Mouse (Mus musculus): ENCODE data around the gene Pou6f1. TPM values are rescaled to one million over a fixed set of nuclear protein-coding genes. Genes with fewer than 3 reads are reported as not detected.

Pou6f1 gene
- polyA plus RNA-seq, 1 experiment from 2014 or later: 7.4 TPM

DNA sequence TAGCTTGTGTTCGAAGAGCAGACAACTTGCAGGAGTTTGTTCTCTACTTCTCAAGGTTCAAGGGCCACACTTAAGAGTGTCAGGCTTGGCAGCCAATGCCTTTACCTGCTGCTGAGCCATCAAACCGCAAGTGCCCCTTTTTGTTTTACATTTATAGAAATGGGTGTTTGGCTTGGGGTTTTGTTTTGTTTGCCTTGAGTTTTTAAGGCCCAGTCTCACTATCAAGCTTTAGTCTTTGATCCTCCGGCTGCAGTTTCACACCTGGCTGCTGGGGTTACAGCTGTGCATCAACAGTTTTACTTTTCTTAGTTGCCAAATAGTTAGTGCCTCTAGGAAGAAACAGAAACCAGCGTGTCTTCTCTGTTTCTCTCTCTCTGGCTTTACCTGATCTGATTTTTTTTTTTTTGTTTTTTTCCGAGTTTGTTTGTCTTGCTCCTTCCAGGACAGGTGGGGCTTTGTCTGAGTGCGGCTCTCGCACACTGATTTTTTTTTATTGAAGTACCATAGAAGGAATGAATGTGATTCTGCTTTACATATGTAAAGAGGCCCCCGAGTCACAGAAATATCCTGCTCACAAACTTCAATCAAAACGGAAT, 1.4 kb downstream of the Pou6f1 start:
- Histone ChIP-seq H3K4me3 (peak overlapping the region; percentile 76), H3K9me3 (no peaks in the 10 kb centered on the region), H3K36me3 (no peaks in the 10 kb centered on the region), H3K27me3 (peaks cover 15% of the 10 kb centered on the region), H3K4me2 (peak overlapping the region; percentile 97), H3K4me1 (peaks cover 18% of the 10 kb centered on the region), H3K27ac (peak overlapping the region; percentile 38; the same call in 1 of the 2 replicates), H3K9ac (peak overlapping the region; percentile 69; the same call in 1 of the 2 replicates)
- 20% methylated on average over 9 of the region's 9 CpGs for WGBS
- no peak for ATAC-seq (ENCODE audit: insufficient number of reproducible peaks, low FRiP score, low TSS enrichment, low read depth)

DNA sequence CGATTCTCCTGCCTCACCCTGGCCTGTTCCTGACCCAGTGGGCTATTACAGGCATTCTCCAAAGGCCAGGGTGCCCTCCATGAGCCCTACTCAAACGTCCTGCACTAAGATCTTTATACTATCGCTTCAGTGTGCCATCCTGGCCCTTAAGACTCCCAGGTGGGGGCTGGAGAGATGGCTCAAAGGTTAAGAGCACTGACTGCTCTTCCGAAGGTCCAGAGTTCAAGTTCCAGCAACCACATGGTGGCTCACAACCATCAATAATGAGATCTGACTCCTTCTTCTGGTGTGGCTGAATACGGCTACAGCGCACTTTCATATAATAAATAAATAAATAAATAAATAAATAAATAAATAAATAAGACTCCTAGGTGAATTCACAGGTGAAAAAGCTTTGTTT, 7.0 kb downstream of the Pou6f1 start:
- H3K9ac ChIP-seq: no peak overlapping the region
- WGBS: 79% methylated on average over 6 of the region's 6 CpGs
- ATAC-seq (ENCODE audit: insufficient number of reproducible peaks, low FRiP score, low TSS enrichment, low read depth): no peak
- peaks cover 9% of the 10 kb centered on the region; the same call in 1 of the 2 replicates for H3K36me3 ChIP-seq
- no peak overlapping the region for H3K4me3 ChIP-seq
- H3K4me2 ChIP-seq: no peak overlapping the region
- no peaks in the 10 kb centered on the region for H3K4me1 ChIP-seq
- H3K9me3 ChIP-seq: no peaks in the 10 kb centered on the region
- no peaks in the 10 kb centered on the region for H3K27me3 ChIP-seq
- H3K27ac ChIP-seq: no peak overlapping the region

DNA sequence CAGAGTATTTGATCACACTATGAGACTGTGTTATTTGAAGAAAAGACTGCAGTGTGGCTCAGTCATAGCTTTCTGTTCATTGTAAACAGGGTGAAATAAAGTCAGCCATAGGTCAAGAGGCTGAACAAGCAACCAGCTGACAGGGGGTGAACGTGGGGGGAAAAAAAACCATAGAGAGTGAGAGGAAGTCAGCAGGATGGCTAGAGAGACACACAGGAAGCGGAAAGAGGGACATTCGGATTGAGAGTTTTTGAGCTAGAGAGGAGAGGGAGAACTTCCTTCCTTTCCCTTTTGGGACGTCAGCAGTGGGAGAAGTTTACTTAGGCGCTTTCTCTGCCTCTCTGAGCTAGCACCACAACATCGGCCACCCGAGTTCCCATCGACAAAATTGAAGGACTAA, 9.3 kb downstream of the Pou6f1 start:
- 75% methylated on average over 8 of the region's 8 CpGs for WGBS
- Histone ChIP-seq H3K36me3 (peaks cover 29% of the 10 kb centered on the region), H3K9me3 (no peaks in the 10 kb centered on the region), H3K9ac (no peak overlapping the region), H3K4me3 (no peak overlapping the region), H3K4me2 (no peak overlapping the region), H3K27me3 (no peaks in the 10 kb centered on the region), H3K27ac (no peak overlapping the region), H3K4me1 (no peaks in the 10 kb centered on the region)
- no peak for ATAC-seq (ENCODE audit: insufficient number of reproducible peaks, low FRiP score, low TSS enrichment, low read depth)

DNA sequence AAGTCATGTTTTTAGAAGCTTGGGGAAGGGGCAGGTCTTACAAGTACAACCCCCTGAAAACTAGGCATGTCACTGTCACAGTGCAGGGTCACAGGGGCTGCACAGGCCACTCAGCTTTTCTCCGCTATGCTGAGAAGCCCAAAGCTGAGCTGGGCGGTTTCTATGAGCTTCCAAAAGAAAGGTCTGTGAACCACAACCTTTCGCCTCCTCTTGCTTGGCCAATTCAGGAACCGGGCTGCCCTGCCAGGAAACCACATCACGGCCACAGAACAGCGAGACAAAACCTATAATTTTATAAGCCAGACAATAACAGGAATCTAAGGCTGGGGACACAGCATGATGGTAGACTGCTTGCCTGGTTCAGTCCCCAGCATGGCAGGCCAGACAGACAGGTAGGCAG, 11.5 kb downstream of the Pou6f1 start:
- H3K4me3 ChIP-seq: no peak overlapping the region
- peaks cover 34% of the 10 kb centered on the region for H3K36me3 ChIP-seq
- no peak overlapping the region for H3K4me2 ChIP-seq
- WGBS: 78% methylated on average over 6 of the region's 6 CpGs
- no peaks in the 10 kb centered on the region for H3K4me1 ChIP-seq
- no peaks in the 10 kb centered on the region for H3K9me3 ChIP-seq
- no peaks in the 10 kb centered on the region for H3K27me3 ChIP-seq
- no peak for ATAC-seq (ENCODE audit: insufficient number of reproducible peaks, low FRiP score, low TSS enrichment, low read depth)
- no peak overlapping the region for H3K9ac ChIP-seq
- H3K27ac ChIP-seq: no peak overlapping the region

DNA sequence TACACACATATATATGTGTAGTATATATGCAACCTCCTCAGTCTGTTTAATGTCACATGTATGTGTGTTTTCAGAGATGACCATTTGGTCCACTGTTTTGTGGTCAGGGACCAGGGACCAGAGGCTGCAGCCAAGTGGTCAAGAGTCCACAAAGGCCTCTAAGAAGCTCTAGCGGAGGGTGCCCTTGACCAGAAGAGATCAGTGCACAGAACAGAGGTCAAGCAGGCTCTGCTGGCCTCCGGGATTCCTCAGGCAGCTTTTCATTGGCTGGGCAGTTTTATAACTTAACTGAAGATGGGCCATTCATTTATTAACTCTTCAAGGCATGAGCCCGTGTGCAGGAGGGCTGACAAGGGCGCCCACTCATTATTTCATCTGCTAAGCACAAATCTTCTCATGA, 12.6 kb downstream of the Pou6f1 start:
- no peak for ATAC-seq (ENCODE audit: insufficient number of reproducible peaks, low FRiP score, low TSS enrichment, low read depth)
- H3K9me3 ChIP-seq: no peaks in the 10 kb centered on the region

DNA sequence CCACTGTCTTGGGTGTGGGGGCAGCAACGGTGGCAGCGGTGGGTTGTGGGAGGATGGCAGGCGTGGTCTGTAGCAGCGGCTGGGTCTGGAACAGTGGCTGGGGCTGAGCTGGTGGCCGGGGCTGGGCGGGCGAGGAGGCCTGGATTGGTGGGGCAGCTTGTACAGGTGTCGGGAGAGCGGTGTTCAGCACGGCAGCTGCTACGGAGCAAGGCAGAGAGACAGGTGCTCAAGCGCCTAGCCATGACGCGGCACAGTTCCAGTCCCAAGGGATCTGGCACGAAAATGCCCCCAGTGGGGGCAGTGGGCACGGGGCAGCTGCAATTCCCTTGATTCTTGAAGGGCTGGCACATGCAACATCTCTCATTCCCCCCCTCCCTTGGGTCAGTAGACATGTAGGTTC, 13.9 kb downstream of the Pou6f1 start:
- WGBS: 91% methylated on average over 16 of the region's 16 CpGs
- no peak overlapping the region for H3K9ac ChIP-seq
- ATAC-seq (ENCODE audit: insufficient number of reproducible peaks, low FRiP score, low TSS enrichment, low read depth): no peak
- no peaks in the 10 kb centered on the region for H3K4me1 ChIP-seq
- no peaks in the 10 kb centered on the region for H3K27me3 ChIP-seq
- H3K27ac ChIP-seq: no peak overlapping the region
- no peaks in the 10 kb centered on the region for H3K9me3 ChIP-seq
- H3K36me3 ChIP-seq: peaks cover 39% of the 10 kb centered on the region
- no peak overlapping the region for H3K4me2 ChIP-seq
- no peak overlapping the region for H3K4me3 ChIP-seq

More for the DNA sequence above, 12.6 kb downstream of the Pou6f1 start:
- WGBS: 75% methylated on average over 4 of the region's 4 CpGs
- H3K4me2 ChIP-seq: no peak overlapping the region
- H3K36me3 ChIP-seq: peaks cover 39% of the 10 kb centered on the region
- no peak overlapping the region for H3K4me3 ChIP-seq
- no peaks in the 10 kb centered on the region for H3K4me1 ChIP-seq
- no peak overlapping the region for H3K27ac ChIP-seq
- no peaks in the 10 kb centered on the region for H3K27me3 ChIP-seq
- no peak overlapping the region for H3K9ac ChIP-seq

DNA sequence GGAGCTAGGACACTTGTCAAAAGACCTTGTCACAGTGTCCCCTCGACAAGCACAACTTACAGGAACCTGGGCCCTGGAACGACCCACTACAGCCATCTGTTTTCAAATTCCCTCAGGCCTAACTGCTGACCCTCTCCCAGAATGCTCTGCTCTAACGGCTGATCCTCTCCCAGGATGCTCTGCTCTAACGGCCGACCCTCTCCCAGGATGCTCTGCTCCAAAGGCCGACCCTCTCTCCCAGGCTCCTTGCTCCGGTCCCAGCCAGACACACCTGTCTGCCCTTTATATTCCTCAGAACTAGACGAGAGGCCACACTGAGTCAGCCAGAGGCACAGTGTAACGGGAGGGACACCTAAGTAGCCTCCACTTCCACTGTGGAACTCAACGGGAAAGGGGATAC, 19.7 kb downstream of the Pou6f1 start:
- Histone ChIP-seq H3K9me3 (no peaks in the 10 kb centered on the region), H3K9ac (no peak overlapping the region), H3K36me3 (0 out of 2 replicates have a peak, but pooled peaks cover 14% of the 10 kb centered on the region), H3K4me2 (no peak overlapping the region), H3K4me1 (no peaks in the 10 kb centered on the region), H3K27ac (no peak overlapping the region), H3K4me3 (no peak overlapping the region), H3K27me3 (no peaks in the 10 kb centered on the region)
- no peak for ATAC-seq (ENCODE audit: insufficient number of reproducible peaks, low FRiP score, low TSS enrichment, low read depth)
- 83% methylated on average over 10 of the region's 10 CpGs for WGBS

DNA sequence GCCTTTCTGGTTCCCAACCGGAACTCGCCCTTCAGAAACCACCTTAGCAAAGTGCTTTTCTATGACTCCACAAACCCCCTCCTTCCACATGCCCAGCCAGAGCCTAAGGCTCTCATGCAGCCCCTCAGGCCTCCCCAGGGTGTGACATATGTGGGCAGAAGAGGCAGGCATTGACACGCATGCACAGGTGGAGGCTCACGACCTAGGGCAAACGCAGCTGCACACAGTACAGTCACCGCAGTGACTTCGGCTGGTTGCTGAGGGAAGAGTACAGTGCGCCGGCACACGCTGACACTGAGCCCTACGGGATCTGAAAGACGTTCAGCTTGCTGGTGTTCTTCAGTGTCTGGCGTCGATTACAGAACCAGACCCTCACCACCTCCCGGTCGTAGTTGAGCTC, 21.8 kb downstream of the Pou6f1 start:
- Histone ChIP-seq H3K27me3 (no peaks in the 10 kb centered on the region), H3K9me3 (no peaks in the 10 kb centered on the region), H3K4me1 (peaks cover 17% of the 10 kb centered on the region), H3K27ac (no peak overlapping the region), H3K9ac (no peak overlapping the region), H3K4me3 (no peak overlapping the region), H3K36me3 (0 out of 2 replicates have a peak, but pooled peaks cover 6% of the 10 kb centered on the region), H3K4me2 (no peak overlapping the region)
- peak; percentile 35; the same call in 1 of the 2 replicates for ATAC-seq (ENCODE audit: insufficient number of reproducible peaks, low FRiP score, low TSS enrichment, low read depth)
- 73% methylated on average over 16 of the region's 16 CpGs for WGBS

DNA sequence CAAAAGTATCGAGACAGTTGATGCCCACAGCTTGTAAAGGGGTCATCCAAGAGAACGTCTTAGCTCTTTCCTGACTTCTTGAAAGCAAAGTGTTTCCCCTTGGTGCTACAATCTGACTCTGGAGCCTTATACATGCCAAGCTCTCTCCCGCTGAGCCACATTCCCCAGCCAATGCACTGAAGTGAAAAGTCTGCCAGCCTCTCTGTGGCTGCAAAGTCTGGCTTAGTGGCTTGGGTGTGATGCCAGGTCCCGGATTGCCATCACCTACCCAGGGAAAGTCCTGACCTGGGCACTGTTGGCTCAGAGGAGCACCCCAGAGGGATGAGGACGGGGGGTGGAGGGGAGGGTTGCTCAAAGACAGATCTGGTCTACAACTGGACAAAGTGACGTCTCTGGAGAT, 23.0 kb downstream of the Pou6f1 start:
- WGBS: 77% methylated on average over 6 of the region's 6 CpGs
- peaks cover 17% of the 10 kb centered on the region for H3K4me1 ChIP-seq
- H3K9me3 ChIP-seq: no peaks in the 10 kb centered on the region
- no peak overlapping the region for H3K27ac ChIP-seq
- H3K4me2 ChIP-seq: no peak overlapping the region
- no peak for ATAC-seq (ENCODE audit: insufficient number of reproducible peaks, low FRiP score, low TSS enrichment, low read depth)
- H3K27me3 ChIP-seq: no peaks in the 10 kb centered on the region
- H3K36me3 ChIP-seq: 0 out of 2 replicates have a peak, but pooled peaks cover 4% of the 10 kb centered on the region
- no peak overlapping the region for H3K9ac ChIP-seq
- no peak overlapping the region for H3K4me3 ChIP-seq

DNA sequence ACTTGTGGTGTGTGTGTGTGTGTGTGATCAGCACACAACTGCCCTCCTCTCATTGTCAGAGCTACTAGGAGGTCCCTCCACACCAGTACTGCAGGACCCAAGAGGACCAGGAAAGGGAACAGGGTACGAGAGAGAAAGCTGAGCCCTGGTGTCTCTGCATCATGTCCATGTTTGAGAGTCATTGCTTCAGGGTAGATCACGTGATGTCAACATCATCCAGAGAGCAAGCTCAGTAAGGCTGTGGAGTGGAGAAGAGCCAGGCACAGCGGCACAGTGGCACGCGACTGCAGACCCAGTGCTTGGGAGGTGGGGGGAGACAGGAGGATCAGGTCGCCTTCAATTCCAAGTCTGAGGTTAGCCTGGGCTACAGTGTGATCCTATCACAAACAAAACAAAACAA, 23.4 kb downstream of the Pou6f1 start:
- H3K4me2 ChIP-seq: no peak overlapping the region
- 0 out of 2 replicates have a peak, but pooled peaks cover 4% of the 10 kb centered on the region for H3K36me3 ChIP-seq
- H3K9me3 ChIP-seq: no peaks in the 10 kb centered on the region
- H3K27ac ChIP-seq: no peak overlapping the region
- H3K4me1 ChIP-seq: peaks cover 17% of the 10 kb centered on the region
- ATAC-seq (ENCODE audit: insufficient number of reproducible peaks, low FRiP score, low TSS enrichment, low read depth): no peak
- H3K9ac ChIP-seq: no peak overlapping the region
- H3K27me3 ChIP-seq: no peaks in the 10 kb centered on the region
- WGBS: 85% methylated on average over 6 of the region's 6 CpGs
- H3K4me3 ChIP-seq: no peak overlapping the region

DNA sequence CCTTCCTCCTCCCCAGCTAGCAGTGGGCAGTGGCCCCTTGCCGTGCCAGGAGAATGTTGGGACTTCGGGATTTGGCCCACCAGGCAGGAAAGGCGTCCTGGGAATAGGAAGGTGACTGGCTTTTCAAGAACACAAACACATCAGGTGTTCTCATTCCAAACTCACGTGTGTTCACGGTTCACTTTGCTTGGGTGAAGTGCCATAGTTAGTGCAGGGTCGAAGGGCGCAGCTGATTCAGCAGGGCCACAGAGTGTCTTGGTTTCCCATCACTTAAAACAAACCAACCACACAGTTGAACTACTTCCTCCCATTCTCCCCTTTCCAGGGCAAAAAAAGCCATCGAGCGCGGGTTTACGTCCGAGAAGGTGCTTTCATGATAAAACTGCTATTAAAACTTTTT, 24.4 kb downstream of the Pou6f1 start:
- H3K27me3 ChIP-seq: no peaks in the 10 kb centered on the region
- no peak overlapping the region for H3K4me3 ChIP-seq
- no peaks in the 10 kb centered on the region for H3K9me3 ChIP-seq
- H3K4me1 ChIP-seq: peaks cover 17% of the 10 kb centered on the region
- H3K9ac ChIP-seq: no peak overlapping the region
- H3K4me2 ChIP-seq: no peak overlapping the region
- no peak overlapping the region for H3K27ac ChIP-seq
- ATAC-seq (ENCODE audit: insufficient number of reproducible peaks, low FRiP score, low TSS enrichment, low read depth): no peak
- WGBS: 86% methylated on average over 12 of the region's 12 CpGs
- H3K36me3 ChIP-seq: 0 out of 2 replicates have a peak, but pooled peaks cover 4% of the 10 kb centered on the region

DNA sequence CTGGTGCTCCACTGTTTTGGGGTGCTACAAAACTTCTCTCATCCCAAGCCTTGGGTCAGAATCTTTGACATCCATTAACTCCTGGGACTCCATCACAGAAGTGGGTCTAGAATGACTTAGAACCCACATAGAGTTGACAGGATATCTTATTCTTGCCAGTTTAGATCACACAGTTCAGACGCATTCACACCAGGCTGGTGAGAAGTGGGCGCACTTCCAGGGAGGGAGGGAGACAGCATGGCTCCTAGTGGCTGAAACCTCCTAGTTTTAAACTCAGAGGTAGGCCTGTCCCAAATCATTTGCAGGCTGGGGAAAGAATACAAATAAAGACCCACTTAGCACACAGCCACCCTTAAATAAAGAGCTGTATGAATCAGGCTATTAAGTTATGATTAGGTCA, 25.4 kb downstream of the Pou6f1 start:
- WGBS: 55% methylated on average over 2 of the region's 2 CpGs
- no peak overlapping the region for H3K9ac ChIP-seq

More for the DNA sequence above, 25.4 kb downstream of the Pou6f1 start:
- Histone ChIP-seq H3K27ac (0 out of 2 replicates have a peak overlapping the region, but pooled peaks have one; percentile 27), H3K9me3 (no peaks in the 10 kb centered on the region), H3K4me1 (peaks cover 17% of the 10 kb centered on the region), H3K4me2 (no peak overlapping the region), H3K4me3 (no peak overlapping the region), H3K36me3 (0 out of 2 replicates have a peak, but pooled peaks cover 3% of the 10 kb centered on the region), H3K27me3 (no peaks in the 10 kb centered on the region)
- no peak for ATAC-seq (ENCODE audit: insufficient number of reproducible peaks, low FRiP score, low TSS enrichment, low read depth)

All from limb, embryonic 15.5 days (tissue).